Mouse (Mus musculus) lung, adult 2 months (tissue): ENCODE measurements around the gene Cacnb3.

Experiments
- CTCF ChIP-seq: fragments of 200-500 bp; IDR thresholded peaks from 2 replicates; pipeline ENCODE4 v1.5.1; 2011; ENCODE audit warnings: mild to moderate bottlenecking, low read length, control low read depth; ENCODE audit not compliant: insufficient read depth
- POLR2A ChIP-seq: fragments of 200-500 bp; IDR thresholded peaks from 2 replicates; pipeline ENCODE4 v1.6.1; 2011; ENCODE audit warnings: low read depth, mild to moderate bottlenecking, control low read depth, low read length, borderline replicate concordance; ENCODE audit errors: extremely low read depth

- TF ChIP-seq POLR2A: no peak
- TF ChIP-seq CTCF: no peak
Observed at GRCm38 (mm10) chr15:98645057-98646026, 14.7 kb downstream of the Cacnb3 start.
